Mouse (Mus musculus): ENCODE data around the gene Wipi2. TPM values are rescaled to one million over a fixed set of nuclear protein-coding genes. Genes with fewer than 3 reads are reported as not detected.

The Wipi2 gene
- polyA plus RNA-seq, 1 experiment: 54.4 TPM

GRCm38 (mm10) chr5:142692971-142693737 lies 65.7 kb downstream of the Wipi2 start:
- H3K4me3 ChIP-seq (ENCODE audit: control insufficient read depth, insufficient read depth, low read length): no peak overlapping the region
- H3K27ac ChIP-seq (ENCODE audit: control insufficient read depth, insufficient read depth, low read length): no peak overlapping the region
- DNase-seq: no peak
- TF ChIP-seq CTCF (IDR thresholded peaks at IDR 0.05; ENCODE audit: borderline replicate concordance, control insufficient read depth, extremely low read depth, insufficient read depth, low read length, poor library complexity) (no peak), POLR2A (IDR thresholded peaks at IDR 0.05; ENCODE audit: control insufficient read depth, extremely low read depth, insufficient read depth, low read length, poor library complexity) (no peak)
- 83% methylated on average over 12 of the region's 12 CpGs for WGBS
- no peaks in the 10 kb centered on the region for H3K36me3 ChIP-seq (ENCODE audit: control insufficient read depth, insufficient read depth, low read length)
- no peaks in the 10 kb centered on the region for H3K4me1 ChIP-seq (replicated peaks; ENCODE audit: control insufficient read depth, insufficient read depth, low read length)
- no peaks in the 10 kb centered on the region for H3K27me3 ChIP-seq (ENCODE audit: control insufficient read depth, insufficient read depth, low read length)

GRCm38 (mm10) chr5:142693738-142694430 lies 66.4 kb downstream of the Wipi2 start:
- H3K4me3 ChIP-seq (ENCODE audit: control insufficient read depth, insufficient read depth, low read length): no peak overlapping the region
- 48% methylated on average over 8 of the region's 8 CpGs for WGBS
- H3K27me3 ChIP-seq (ENCODE audit: control insufficient read depth, insufficient read depth, low read length): no peaks in the 10 kb centered on the region
- no peak for DNase-seq
- no peak overlapping the region for H3K27ac ChIP-seq (ENCODE audit: control insufficient read depth, insufficient read depth, low read length)
- H3K4me1 ChIP-seq (replicated peaks; ENCODE audit: control insufficient read depth, insufficient read depth, low read length): no peaks in the 10 kb centered on the region
- no peak for TF ChIP-seq CTCF (IDR thresholded peaks at IDR 0.05; ENCODE audit: borderline replicate concordance, control insufficient read depth, extremely low read depth, insufficient read depth, low read length, poor library complexity)
- no peak for TF ChIP-seq POLR2A (IDR thresholded peaks at IDR 0.05; ENCODE audit: control insufficient read depth, extremely low read depth, insufficient read depth, low read length, poor library complexity)
- no peaks in the 10 kb centered on the region for H3K36me3 ChIP-seq (ENCODE audit: control insufficient read depth, insufficient read depth, low read length)

- Histone ChIP-seq H3K27ac (ENCODE audit: control insufficient read depth, insufficient read depth, low read length) (no peak overlapping the region), H3K27me3 (ENCODE audit: control insufficient read depth, insufficient read depth, low read length) (no peaks in the 10 kb centered on the region), H3K4me1 (replicated peaks; ENCODE audit: control insufficient read depth, insufficient read depth, low read length) (no peaks in the 10 kb centered on the region), H3K36me3 (ENCODE audit: control insufficient read depth, insufficient read depth, low read length) (no peaks in the 10 kb centered on the region), H3K4me3 (ENCODE audit: control insufficient read depth, insufficient read depth, low read length) (no peak overlapping the region)
- WGBS: 4% methylated on average over 12 of the region's 12 CpGs
- peak; percentile 26 for DNase-seq
- no peak for TF ChIP-seq POLR2A (IDR thresholded peaks at IDR 0.05; ENCODE audit: control insufficient read depth, extremely low read depth, insufficient read depth, low read length, poor library complexity)
- TF ChIP-seq CTCF (IDR thresholded peaks at IDR 0.05; ENCODE audit: borderline replicate concordance, control insufficient read depth, extremely low read depth, insufficient read depth, low read length, poor library complexity): no peak
These were observed 67.3 kb downstream of the Wipi2 start for GRCm38 (mm10) chr5:142694627-142695340.

GRCm38 (mm10) chr5:142696258-142696657 lies 68.8 kb downstream of the Wipi2 start:
- no peak for DNase-seq
- Histone ChIP-seq H3K4me1 (replicated peaks; ENCODE audit: control insufficient read depth, insufficient read depth, low read length) (no peaks in the 10 kb centered on the region), H3K27ac (ENCODE audit: control insufficient read depth, insufficient read depth, low read length) (no peak overlapping the region), H3K27me3 (ENCODE audit: control insufficient read depth, insufficient read depth, low read length) (peaks cover 2% of the 10 kb centered on the region; the same call in 1 of the 2 replicates), H3K36me3 (ENCODE audit: control insufficient read depth, insufficient read depth, low read length) (no peaks in the 10 kb centered on the region), H3K4me3 (ENCODE audit: control insufficient read depth, insufficient read depth, low read length) (no peak overlapping the region)
- no peak for TF ChIP-seq POLR2A (IDR thresholded peaks at IDR 0.05; ENCODE audit: control insufficient read depth, extremely low read depth, insufficient read depth, low read length, poor library complexity)
- no peak for TF ChIP-seq CTCF (IDR thresholded peaks at IDR 0.05; ENCODE audit: borderline replicate concordance, control insufficient read depth, extremely low read depth, insufficient read depth, low read length, poor library complexity)
- WGBS: 57% methylated on average over 6 of the region's 6 CpGs

- no peak overlapping the region for H3K4me3 ChIP-seq (ENCODE audit: control insufficient read depth, insufficient read depth, low read length)
- no peaks in the 10 kb centered on the region for H3K36me3 ChIP-seq (ENCODE audit: control insufficient read depth, insufficient read depth, low read length)
- no peaks in the 10 kb centered on the region for H3K4me1 ChIP-seq (replicated peaks; ENCODE audit: control insufficient read depth, insufficient read depth, low read length)
- H3K27me3 ChIP-seq (ENCODE audit: control insufficient read depth, insufficient read depth, low read length): peaks cover 7% of the 10 kb centered on the region
- H3K27ac ChIP-seq (ENCODE audit: control insufficient read depth, insufficient read depth, low read length): no peak overlapping the region
- no peak for DNase-seq
- TF ChIP-seq CTCF (IDR thresholded peaks at IDR 0.05; ENCODE audit: borderline replicate concordance, control insufficient read depth, extremely low read depth, insufficient read depth, low read length, poor library complexity): no peak
- TF ChIP-seq POLR2A (IDR thresholded peaks at IDR 0.05; ENCODE audit: control insufficient read depth, extremely low read depth, insufficient read depth, low read length, poor library complexity): no peak
- 97% methylated on average over 6 of the region's 6 CpGs for WGBS
These were observed 69.4 kb downstream of the Wipi2 start for GRCm38 (mm10) chr5:142696865-142697264.

GRCm38 (mm10) chr5:142697742-142698141 lies 70.2 kb downstream of the Wipi2 start:
- no peak for DNase-seq
- H3K27ac ChIP-seq (ENCODE audit: control insufficient read depth, insufficient read depth, low read length): no peak overlapping the region
- TF ChIP-seq POLR2A (IDR thresholded peaks at IDR 0.05; ENCODE audit: control insufficient read depth, extremely low read depth, insufficient read depth, low read length, poor library complexity) (no peak), CTCF (IDR thresholded peaks at IDR 0.05; ENCODE audit: borderline replicate concordance, control insufficient read depth, extremely low read depth, insufficient read depth, low read length, poor library complexity) (no peak)
- no peaks in the 10 kb centered on the region for H3K36me3 ChIP-seq (ENCODE audit: control insufficient read depth, insufficient read depth, low read length)
- H3K27me3 ChIP-seq (ENCODE audit: control insufficient read depth, insufficient read depth, low read length): peaks cover 13% of the 10 kb centered on the region
- H3K4me1 ChIP-seq (replicated peaks; ENCODE audit: control insufficient read depth, insufficient read depth, low read length): peaks cover 4% of the 10 kb centered on the region
- H3K4me3 ChIP-seq (ENCODE audit: control insufficient read depth, insufficient read depth, low read length): no peak overlapping the region
- WGBS: 74% methylated on average over 2 of the region's 2 CpGs

All from thymus, adult 2 months (tissue).